Mouse (Mus musculus) spleen, postnatal 10 days (tissue): ENCODE results near the gene Gm21094.
"Not testable (repeated sequence)": the region's sequence is repeated elsewhere in the genome, so short reads cannot be mapped to it uniquely, and the experiment has no call there.

Source experiments
- DNase-seq, 2 experiments: peaks; one replicate each; pipeline ENCODE4 v3.0.0; 2021 to 2022; ENCODE audit warnings: low spot score in 2 of 2

The Gm21094 gene

DNA sequence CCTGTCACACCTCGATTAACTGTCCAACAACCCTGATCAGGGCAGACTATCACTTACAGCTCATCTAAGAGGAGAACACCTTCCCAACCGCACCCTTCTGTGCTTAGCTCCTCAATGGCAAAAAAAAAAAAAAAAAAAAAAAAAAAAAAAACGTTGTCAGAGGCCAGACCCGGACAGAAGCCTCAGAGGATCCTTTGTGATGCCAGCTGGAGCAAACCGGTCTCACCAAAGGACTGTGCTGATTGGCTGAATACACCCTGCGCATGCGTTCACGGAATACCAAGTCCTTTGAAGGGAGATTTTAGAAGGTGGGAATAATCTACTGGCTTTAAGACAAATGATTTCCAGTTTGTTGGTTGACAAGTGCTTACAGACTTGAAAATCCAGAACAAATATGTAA, at the start of gene Gm21094:
Gene Gm21094 (minus strand): TSS at position 101 of the 400 bp plus-strand sequence.
- not testable (repeated sequence) for DNase-seq
